Mouse (Mus musculus): Measurements from ENCODE around the gene Cyp19a1. TPM values are rescaled to one million over a fixed set of nuclear protein-coding genes. Genes with fewer than 3 reads are reported as not detected.

Cyp19a1 gene
- total and polyA plus RNA-seq, 3 experiments = not detected

DNA sequence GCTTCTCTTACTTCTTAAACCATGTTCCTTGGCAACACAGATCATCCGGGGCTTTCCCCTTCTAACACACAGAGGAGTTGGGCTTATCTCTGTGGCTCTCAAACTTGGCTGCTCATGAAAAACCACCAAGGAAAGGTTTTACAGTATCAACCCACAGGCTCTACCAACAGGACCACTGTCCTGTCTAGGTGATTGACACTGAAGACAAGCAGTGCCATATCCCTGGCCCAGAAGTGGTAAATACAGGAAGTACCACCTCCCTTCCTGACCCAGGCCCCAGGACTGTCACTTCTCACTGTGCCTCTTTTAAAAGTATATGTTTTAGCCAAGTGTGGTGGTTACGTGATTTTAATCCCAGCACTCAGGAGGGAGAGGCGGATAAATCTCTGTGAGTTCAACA lies 76.5 kb downstream of the Cyp19a1 start:
- no peak overlapping the region for H3K27ac ChIP-seq (ENCODE audit: insufficient read depth, low read depth)
- DNase-seq (ENCODE audit: extremely low read depth) = no peak
- dilution Hi-C loops (cut with MboI; ENCODE audit: extremely low pct_ligation_motif_present, extremely low pct_unique_long_range_greater_than_20kb, low sequenced_read_pairs) = no loop called here
- H3K9ac ChIP-seq (ENCODE audit: insufficient read depth, low read depth) = no peak overlapping the region
- no peak overlapping the region for H3K4me2 ChIP-seq (ENCODE audit: insufficient read depth, low read depth, poor library complexity, severe bottlenecking)
- H3K9me3 ChIP-seq (replicated peaks; ENCODE audit: low read length) = peaks cover 2% of the 10 kb centered on the region
- no peak for TF ChIP-seq MAX (IDR thresholded peaks at IDR 0.05; ENCODE audit: low read length)
- no peak for TF ChIP-seq NRF1 (IDR thresholded peaks at IDR 0.05; ENCODE audit: low read depth, low read length)
- no peak for TF ChIP-seq MAZ (IDR thresholded peaks at IDR 0.05; ENCODE audit: low read depth, low read length)
- no peak for TF ChIP-seq E2F4 (IDR thresholded peaks at IDR 0.05; ENCODE audit: insufficient replicate concordance, low read depth, low read length)
- no peak for TF ChIP-seq GABPA (IDR thresholded peaks at IDR 0.05; ENCODE audit: insufficient replicate concordance, low read depth, low read length)
- TF ChIP-seq SMC3 (IDR thresholded peaks at IDR 0.05; ENCODE audit: low read depth, low read length) = no peak
- no peak for TF ChIP-seq MXI1 (IDR thresholded peaks at IDR 0.05; ENCODE audit: low read depth, low read length)
- no peak for TF ChIP-seq CTCF (conservative IDR thresholded peaks at IDR 0.05 in 1 of 2, IDR thresholded peaks at IDR 0.05 in 1 of 2; ENCODE audit: low read depth in 2 of 2, low read length in 2 of 2)
- no peak for TF ChIP-seq TCF12 (IDR thresholded peaks at IDR 0.05; ENCODE audit: low read depth, low read length)
- TF ChIP-seq JUND (conservative IDR thresholded peaks at IDR 0.05; ENCODE audit: low read depth, low read length) = no peak
- no peak for TF ChIP-seq POLR2A (IDR thresholded peaks at IDR 0.05; ENCODE audit: low read depth, low read length)
- no peak for TF ChIP-seq RCOR1 (conservative IDR thresholded peaks at IDR 0.05; ENCODE audit: low read depth, low read length)
- TF ChIP-seq CHD2 (IDR thresholded peaks at IDR 0.05; ENCODE audit: low read length) = no peak
- TF ChIP-seq MAFK (IDR thresholded peaks at IDR 0.05; ENCODE audit: insufficient replicate concordance, low read length) = no peak
- TF ChIP-seq NELFE (IDR thresholded peaks at IDR 0.05; ENCODE audit: low read depth, low read length) = no peak
- no peak for TF ChIP-seq USF2 (conservative IDR thresholded peaks at IDR 0.05; ENCODE audit: low read depth, low read length)
- no peaks in the 10 kb centered on the region for H3K27me3 ChIP-seq (replicated peaks)
- no peaks in the 10 kb centered on the region for H3K36me3 ChIP-seq (replicated peaks in 1 of 2; ENCODE audit: control insufficient read depth in 1 of 2, insufficient read depth in 1 of 2, low read length in 1 of 2)
- in situ Hi-C loops (cut with MboI; ENCODE audit: low pct_ligation_motif_present, low pct_unique_long_range_greater_than_20kb, low sequenced_read_pairs) = no loop called here
- H3K79me2 ChIP-seq (replicated peaks; ENCODE audit: control insufficient read depth, extremely low read depth, insufficient read depth, poor library complexity, severe bottlenecking) = no peaks in the 10 kb centered on the region
- H3K4me1 ChIP-seq (ENCODE audit: control insufficient read depth in 1 of 2, insufficient read depth in 2 of 2) = no peaks in the 10 kb centered on the region
- H3K4me3 ChIP-seq (replicated peaks in 1 of 3; ENCODE audit: low read depth in 2 of 3, low read length in 2 of 3, poor library complexity in 1 of 3) = no peak overlapping the region

DNA sequence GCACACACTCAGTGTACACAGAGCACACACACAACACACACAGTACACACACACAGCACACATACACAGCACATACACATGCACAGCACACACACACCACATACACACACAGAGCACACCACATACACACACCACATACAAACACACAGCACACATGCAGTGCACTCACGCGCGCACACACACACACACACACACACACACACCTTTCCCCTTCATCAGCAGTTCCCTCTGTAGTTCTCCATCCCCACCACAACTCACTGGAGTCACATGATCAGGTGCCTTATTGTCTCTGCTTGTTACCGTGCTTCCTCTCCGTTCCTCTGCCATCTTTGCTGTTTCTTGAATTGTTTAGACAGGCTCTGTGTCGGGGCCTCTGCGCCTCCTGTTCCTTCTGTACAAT lies 85.4 kb downstream of the Cyp19a1 start:
- Histone ChIP-seq H3K79me2 (replicated peaks; ENCODE audit: control insufficient read depth, extremely low read depth, insufficient read depth, poor library complexity, severe bottlenecking) (no peaks in the 10 kb centered on the region), H3K4me2 (ENCODE audit: insufficient read depth, low read depth, poor library complexity, severe bottlenecking) (no peak overlapping the region), H3K27ac (ENCODE audit: insufficient read depth, low read depth) (no peak overlapping the region), H3K9ac (ENCODE audit: insufficient read depth, low read depth) (no peak overlapping the region), H3K36me3 (replicated peaks in 1 of 2; ENCODE audit: control insufficient read depth in 1 of 2, insufficient read depth in 1 of 2, low read length in 1 of 2) (no peaks in the 10 kb centered on the region), H3K9me3 (replicated peaks; ENCODE audit: low read length) (no peaks in the 10 kb centered on the region), H3K4me1 (ENCODE audit: control insufficient read depth in 1 of 2, insufficient read depth in 2 of 2) (peaks cover 6% of the 10 kb centered on the region in 2 experiments), H3K27me3 (replicated peaks) (no peaks in the 10 kb centered on the region), H3K4me3 (replicated peaks in 1 of 3; ENCODE audit: low read depth in 2 of 3, low read length in 2 of 3, poor library complexity in 1 of 3) (peak overlapping the region in 1 of 3 experiments; percentile 34)
- dilution Hi-C loops (cut with MboI; ENCODE audit: extremely low pct_ligation_motif_present, extremely low pct_unique_long_range_greater_than_20kb, low sequenced_read_pairs) (no loop called here), in situ Hi-C loops (cut with MboI; ENCODE audit: low pct_ligation_motif_present, low pct_unique_long_range_greater_than_20kb, low sequenced_read_pairs) (loop anchor here (10.0 kb wide), 1 partner anchor 142 kb away; no protein-coding TSS in a partner anchor)
- no peak for DNase-seq (ENCODE audit: extremely low read depth)
- no peak for TF ChIP-seq PAX5 (IDR thresholded peaks at IDR 0.05; ENCODE audit: low read length)
- no peak for TF ChIP-seq MXI1 (IDR thresholded peaks at IDR 0.05; ENCODE audit: low read depth, low read length)
- TF ChIP-seq UBTF (IDR thresholded peaks at IDR 0.05; ENCODE audit: low read depth, low read length) = no peak
- no peak for TF ChIP-seq MAX (IDR thresholded peaks at IDR 0.05; ENCODE audit: low read length)
- TF ChIP-seq CHD2 (IDR thresholded peaks at IDR 0.05; ENCODE audit: low read length) = no peak
- TF ChIP-seq ZNF384 (IDR thresholded peaks at IDR 0.05; ENCODE audit: low read depth, low read length) = no peak
- TF ChIP-seq MAFK (IDR thresholded peaks at IDR 0.05; ENCODE audit: insufficient replicate concordance, low read length) = no peak
- no peak for TF ChIP-seq ZMIZ1 (IDR thresholded peaks at IDR 0.05; ENCODE audit: low read depth, low read length)
- TF ChIP-seq KAT2A (IDR thresholded peaks at IDR 0.05; ENCODE audit: insufficient replicate concordance, low read length) = no peak
- TF ChIP-seq ELF1 (IDR thresholded peaks at IDR 0.05; ENCODE audit: low read depth, low read length) = no peak
- TF ChIP-seq ZKSCAN1 (IDR thresholded peaks at IDR 0.05; ENCODE audit: borderline replicate concordance, low read depth, low read length) = no peak
- TF ChIP-seq NELFE (IDR thresholded peaks at IDR 0.05; ENCODE audit: low read depth, low read length) = no peak
- no peak for TF ChIP-seq POLR2AphosphoS2 (IDR thresholded peaks at IDR 0.05; ENCODE audit: low read depth, low read length)
- TF ChIP-seq ZC3H11A (IDR thresholded peaks at IDR 0.05; ENCODE audit: low read depth, low read length) = no peak
- TF ChIP-seq POLR2A (IDR thresholded peaks at IDR 0.05; ENCODE audit: low read depth, low read length) = no peak
- TF ChIP-seq E2F4 (IDR thresholded peaks at IDR 0.05; ENCODE audit: insufficient replicate concordance, low read depth, low read length) = no peak
- TF ChIP-seq JUN (IDR thresholded peaks at IDR 0.05; ENCODE audit: insufficient read depth, low read depth, low read length) = no peak
- no peak for TF ChIP-seq JUND (conservative IDR thresholded peaks at IDR 0.05; ENCODE audit: low read depth, low read length)
- no peak for TF ChIP-seq HCFC1 (IDR thresholded peaks at IDR 0.05; ENCODE audit: low read depth, low read length)
- no peak for TF ChIP-seq RCOR1 (conservative IDR thresholded peaks at IDR 0.05; ENCODE audit: low read depth, low read length)

All from CH12.LX (cell line).